ENCODE assay signal across 37 mouse cellular contexts in genomic region chr2:152608719-152609118, GRCm38 (mm10). TPM values are rescaled to one million over a fixed set of nuclear protein-coding genes. Genes with fewer than 3 reads are reported as not detected.
DNase-seq lines count a peak whose midpoint lies in the region; ATAC-seq and TF ChIP-seq lines count a peak whose summit lies in the region.
"Had no signal": no experiment of that assay in that cellular context is flagged by ENCODE, and none has a peak within 500 bp of the region (broad histone marks: within the 10 kb centered on the region; RNA-seq: fewer than 3 reads in every experiment).

No protein-coding gene starts in this region.

- 0 out of 2 replicates have a peak, but pooled peaks have one; percentile 13 for TF ChIP-seq CTCF in forebrain, postnatal 0 days (IDR thresholded peaks at IDR 0.05; ENCODE audit: low read depth)
- peak; percentile 40; the same call in 1 of the 2 replicates for TF ChIP-seq CTCF in kidney, postnatal 0 days (IDR thresholded peaks at IDR 0.05; ENCODE audit: low read depth)
- 0 out of 2 replicates have a peak, but pooled peaks have one; percentile 8 for TF ChIP-seq CTCF in midbrain, postnatal 0 days (IDR thresholded peaks at IDR 0.05)

- ATAC-seq in forebrain, postnatal 0 days: no peak
- no peak for ATAC-seq in forebrain, embryonic 13.5 days
- ATAC-seq in kidney, postnatal 0 days (replicated peaks; ENCODE audit: low FRiP score, low read depth): no peak
- no peak for ATAC-seq in midbrain, postnatal 0 days (ENCODE audit: low FRiP score)
- ATAC-seq in midbrain, embryonic 13.5 days: no peak
- ATAC-seq: forebrain, embryonic 15.5 days had no signal

- no peaks in the 10 kb centered on the region for H3K4me1 ChIP-seq in forebrain, postnatal 0 days (ENCODE audit: insufficient read depth)
- H3K4me1 ChIP-seq in forebrain, embryonic 13.5 days: no peaks in the 10 kb centered on the region
- H3K4me1 ChIP-seq in kidney, postnatal 0 days (replicated peaks; ENCODE audit: insufficient read depth, low read length): peaks cover 10% of the 10 kb centered on the region; the same call in 1 of the 2 replicates
- no peaks in the 10 kb centered on the region for H3K4me1 ChIP-seq in midbrain, postnatal 0 days (ENCODE audit: insufficient read depth, low read length)
- H3K4me1 ChIP-seq in midbrain, embryonic 13.5 days (replicated peaks): no peaks in the 10 kb centered on the region
- H3K4me1 ChIP-seq: embryonic facial prominence, embryonic 12.5 days; forebrain, embryonic 15.5 days; hindbrain, embryonic 15.5 days; liver, embryonic 13.5 days; lung, embryonic 15.5 days; midbrain, embryonic 12.5 days had no signal

- intact Hi-C loops in heart, postnatal 14 days (cut with DNase I): no loop called here

- no peak overlapping the region for H3K4me2 ChIP-seq in forebrain, postnatal 0 days (ENCODE audit: low read depth)
- no peak overlapping the region for H3K4me2 ChIP-seq in forebrain, embryonic 13.5 days
- H3K4me2 ChIP-seq in kidney, postnatal 0 days (ENCODE audit: low read length): no peak overlapping the region
- H3K4me2 ChIP-seq in midbrain, postnatal 0 days (ENCODE audit: low read depth, low read length, poor library complexity, severe bottlenecking): no peak overlapping the region
- no peak overlapping the region for H3K4me2 ChIP-seq in midbrain, embryonic 13.5 days (replicated peaks)
- H3K4me2 ChIP-seq: embryonic facial prominence, embryonic 12.5 days; forebrain, embryonic 15.5 days; heart, embryonic 11.5 days; hindbrain, embryonic 15.5 days; liver, embryonic 13.5 days; lung, embryonic 15.5 days; midbrain, embryonic 12.5 days had no signal

- no peak for DNase-seq in forebrain, postnatal 0 days
- DNase-seq in kidney, postnatal 0 days (ENCODE audit: low spot score): no peak
- DNase-seq in kidney, postnatal 25 days: no peak
- DNase-seq in midbrain, postnatal 0 days (ENCODE audit: low spot score): no peak
- no peak for DNase-seq in heart, postnatal 14 days
- no peak for DNase-seq in cerebellum, adult 9-11 months
- DNase-seq: adrenal gland, postnatal 14 days; cerebellum, adult 11 months; cerebellum, adult 9-10 months; embryo, embryonic 11 days; gastrocnemius, adult 2 months; gastrocnemius, postnatal 36 days; heart, adult 18-20 months; kidney, adult 9 months; liver, embryonic 13.5 days; thymus, postnatal 4 days had no signal

- H3K4me3 ChIP-seq in forebrain, postnatal 0 days (ENCODE audit: low read depth, low read length): no peak overlapping the region
- H3K4me3 ChIP-seq in forebrain, embryonic 13.5 days: no peak overlapping the region
- H3K4me3 ChIP-seq in kidney, postnatal 0 days (replicated peaks; ENCODE audit: low read depth, low read length): no peak overlapping the region
- H3K4me3 ChIP-seq in midbrain, postnatal 0 days (ENCODE audit: low read depth, low read length): no peak overlapping the region
- H3K4me3 ChIP-seq in midbrain, embryonic 13.5 days (replicated peaks): no peak overlapping the region
- H3K4me3 ChIP-seq: embryonic facial prominence, embryonic 12.5 days; forebrain, embryonic 15.5 days; gastrocnemius, adult 2 months; hindbrain, embryonic 15.5 days; liver, embryonic 13.5 days; lung, embryonic 15.5 days; midbrain, embryonic 12.5 days had no signal

- no peaks in the 10 kb centered on the region for H3K36me3 ChIP-seq in forebrain, postnatal 0 days (ENCODE audit: insufficient read depth)
- no peaks in the 10 kb centered on the region for H3K36me3 ChIP-seq in forebrain, embryonic 13.5 days (ENCODE audit: poor library complexity, severe bottlenecking)
- H3K36me3 ChIP-seq in kidney, postnatal 0 days (ENCODE audit: insufficient read depth, low read length): no peaks in the 10 kb centered on the region
- no peaks in the 10 kb centered on the region for H3K36me3 ChIP-seq in midbrain, postnatal 0 days (ENCODE audit: insufficient read depth, low read length)
- H3K36me3 ChIP-seq in midbrain, embryonic 13.5 days: no peaks in the 10 kb centered on the region
- H3K36me3 ChIP-seq: embryonic facial prominence, embryonic 12.5 days; forebrain, embryonic 15.5 days; hindbrain, embryonic 15.5 days; liver, embryonic 13.5 days; lung, embryonic 15.5 days; midbrain, embryonic 12.5 days had no signal

- H3K27ac ChIP-seq in forebrain, postnatal 0 days (ENCODE audit: low read depth, low read length): no peak overlapping the region
- H3K27ac ChIP-seq in forebrain, embryonic 13.5 days: no peak overlapping the region
- no peak overlapping the region for H3K27ac ChIP-seq in kidney, postnatal 0 days
- no peak overlapping the region for H3K27ac ChIP-seq in midbrain, postnatal 0 days (ENCODE audit: low read depth, low read length)
- no peak overlapping the region for H3K27ac ChIP-seq in midbrain, embryonic 13.5 days
- H3K27ac ChIP-seq: embryonic facial prominence, embryonic 12.5 days; forebrain, embryonic 15.5 days; gastrocnemius, adult 2 months; hindbrain, embryonic 15.5 days; liver, embryonic 13.5 days; lung, embryonic 15.5 days; midbrain, embryonic 12.5 days had no signal

- WGBS in forebrain, postnatal 0 days: 94% methylated on average over 1 of the region's 1 CpGs
- WGBS in forebrain, embryonic 13.5 days: 100% methylated on average over 1 of the region's 1 CpGs
- 81% methylated on average over 1 of the region's 1 CpGs for WGBS in kidney, postnatal 0 days
- WGBS in midbrain, postnatal 0 days: 88% methylated on average over 1 of the region's 1 CpGs
- WGBS in midbrain, embryonic 13.5 days: 82% methylated on average over 1 of the region's 1 CpGs

- no peaks in the 10 kb centered on the region; the same call in 1 of the 2 replicates for H3K9me3 ChIP-seq in forebrain, postnatal 0 days (ENCODE audit: low read length)
- no peaks in the 10 kb centered on the region for H3K9me3 ChIP-seq in forebrain, embryonic 13.5 days (replicated peaks)
- no peaks in the 10 kb centered on the region for H3K9me3 ChIP-seq in kidney, postnatal 0 days (replicated peaks; ENCODE audit: low read length)
- H3K9me3 ChIP-seq in midbrain, postnatal 0 days (ENCODE audit: low read length): no peaks in the 10 kb centered on the region
- no peaks in the 10 kb centered on the region for H3K9me3 ChIP-seq in midbrain, embryonic 13.5 days
- H3K9me3 ChIP-seq: embryonic facial prominence, embryonic 12.5 days; forebrain, embryonic 15.5 days; hindbrain, embryonic 15.5 days; liver, embryonic 13.5 days; lung, embryonic 15.5 days; midbrain, embryonic 12.5 days had no signal

- no peak overlapping the region for H3K9ac ChIP-seq in forebrain, postnatal 0 days
- H3K9ac ChIP-seq in forebrain, embryonic 13.5 days: no peak overlapping the region
- H3K9ac ChIP-seq in kidney, postnatal 0 days (ENCODE audit: low read depth, low read length): no peak overlapping the region
- no peak overlapping the region for H3K9ac ChIP-seq in midbrain, postnatal 0 days (replicated peaks; ENCODE audit: low read length, poor library complexity, severe bottlenecking)
- H3K9ac ChIP-seq in midbrain, embryonic 13.5 days (replicated peaks): no peak overlapping the region
- H3K9ac ChIP-seq: embryonic facial prominence, embryonic 12.5 days; forebrain, embryonic 15.5 days; hindbrain, embryonic 15.5 days; liver, embryonic 13.5 days; lung, embryonic 15.5 days; midbrain, embryonic 12.5 days had no signal

- no peaks in the 10 kb centered on the region for H3K27me3 ChIP-seq in forebrain, postnatal 0 days (ENCODE audit: insufficient read depth, low read length)
- H3K27me3 ChIP-seq in forebrain, embryonic 13.5 days: no peaks in the 10 kb centered on the region
- no peaks in the 10 kb centered on the region for H3K27me3 ChIP-seq in kidney, postnatal 0 days (ENCODE audit: insufficient read depth, low read length)
- no peaks in the 10 kb centered on the region for H3K27me3 ChIP-seq in midbrain, postnatal 0 days (ENCODE audit: insufficient read depth, low read length)
- H3K27me3 ChIP-seq in midbrain, embryonic 13.5 days: no peaks in the 10 kb centered on the region; the same call in 1 of the 2 replicates
- H3K27me3 ChIP-seq: embryonic facial prominence, embryonic 12.5 days; forebrain, embryonic 15.5 days; hindbrain, embryonic 15.5 days; liver, embryonic 13.5 days; lung, embryonic 15.5 days; midbrain, embryonic 12.5 days had no signal

RNA-seq across cellular contexts. Expression of gene Defb36, which starts 4.6 kb away (rescaled TPM):
- not detected in 2 replicates for total RNA-seq in forebrain, postnatal 0 days (2014; rRNA removed)
- not detected in 2 replicates for polyA plus RNA-seq in forebrain, postnatal 0 days (2015; fragmentation: Nextera tagmentation; extraction: Ambion mirVana)
- polyA plus RNA-seq in forebrain, embryonic 13.5 days (2015; fragmentation: Nextera tagmentation; extraction: Ambion mirVana): not detected in 2 replicates
- polyA plus RNA-seq in kidney, postnatal 0 days (2015; fragmentation: Nextera tagmentation; extraction: Ambion mirVana): 2.1 and 3.6 TPM in 2 replicates
- not detected in 2 replicates for total RNA-seq in midbrain, postnatal 0 days (2014; rRNA removed)
- polyA plus RNA-seq in midbrain, postnatal 0 days (2015; fragmentation: Nextera tagmentation; extraction: Ambion mirVana): not detected in 2 replicates
- polyA plus RNA-seq in midbrain, embryonic 13.5 days (2015; fragmentation: Nextera tagmentation; extraction: Ambion mirVana): not detected in 2 replicates
- not detected for total RNA-seq in heart, postnatal 14 days (2021)
- total RNA-seq: adrenal gland, postnatal 14 days; gastrocnemius, adult 2 months; gastrocnemius, postnatal 36 days; heart, adult 18-20 months; hematopoietic stem cell, adult 5-6 weeks; layer of hippocampus, postnatal 10 days; left cerebral cortex, adult 18-20 months; left cerebral cortex, postnatal 25 days; megakaryocyte progenitor cell, adult 5-6 weeks; monocyte, adult 5-6 weeks had no signal
- polyA plus RNA-seq: embryonic facial prominence, embryonic 12.5 days; forebrain, embryonic 15.5 days; heart, embryonic 11.5 days; heart, embryonic 16.5 days; hindbrain, embryonic 15.5 days; intestine, embryonic 14.5 days; large intestine, adult 2 months; limb, embryonic 14.5 days; liver, embryonic 13.5 days; lung, embryonic 15.5 days; midbrain, embryonic 12.5 days; neural tube, embryonic 14.5 days; thymus, postnatal 0 days had no signal

RNA-seq across cellular contexts. Expression of gene Defb45, which starts 9.5 kb away (rescaled TPM):
- not detected in 2 replicates for total RNA-seq in forebrain, postnatal 0 days (2014; rRNA removed)
- not detected in 2 replicates for polyA plus RNA-seq in forebrain, postnatal 0 days (2015; fragmentation: Nextera tagmentation; extraction: Ambion mirVana)
- not detected in 2 replicates for polyA plus RNA-seq in forebrain, embryonic 13.5 days (2015; fragmentation: Nextera tagmentation; extraction: Ambion mirVana)
- not detected in 2 replicates for polyA plus RNA-seq in kidney, postnatal 0 days (2015; fragmentation: Nextera tagmentation; extraction: Ambion mirVana)
- not detected in 2 replicates for total RNA-seq in midbrain, postnatal 0 days (2014; rRNA removed)
- not detected in 2 replicates for polyA plus RNA-seq in midbrain, postnatal 0 days (2015; fragmentation: Nextera tagmentation; extraction: Ambion mirVana)
- not detected in 2 replicates for polyA plus RNA-seq in midbrain, embryonic 13.5 days (2015; fragmentation: Nextera tagmentation; extraction: Ambion mirVana)
- total RNA-seq in heart, postnatal 14 days (2021): not detected
- total RNA-seq: adrenal gland, postnatal 14 days; gastrocnemius, adult 2 months; gastrocnemius, postnatal 36 days; heart, adult 18-20 months; hematopoietic stem cell, adult 5-6 weeks; layer of hippocampus, postnatal 10 days; left cerebral cortex, adult 18-20 months; left cerebral cortex, postnatal 25 days; megakaryocyte progenitor cell, adult 5-6 weeks; monocyte, adult 5-6 weeks had no signal
- polyA plus RNA-seq: embryonic facial prominence, embryonic 12.5 days; forebrain, embryonic 15.5 days; heart, embryonic 11.5 days; heart, embryonic 16.5 days; hindbrain, embryonic 15.5 days; intestine, embryonic 14.5 days; large intestine, adult 2 months; limb, embryonic 14.5 days; liver, embryonic 13.5 days; lung, embryonic 15.5 days; midbrain, embryonic 12.5 days; neural tube, embryonic 14.5 days; thymus, postnatal 0 days had no signal

RNA-seq across cellular contexts. Expression of gene Defb25, which starts 14.1 kb away (rescaled TPM):
- not detected in 2 replicates for total RNA-seq in forebrain, postnatal 0 days (2014; rRNA removed)
- polyA plus RNA-seq in forebrain, postnatal 0 days (2015; fragmentation: Nextera tagmentation; extraction: Ambion mirVana): not detected in 2 replicates
- not detected in 2 replicates for polyA plus RNA-seq in forebrain, embryonic 13.5 days (2015; fragmentation: Nextera tagmentation; extraction: Ambion mirVana)
- 26.4 and 39.6 TPM in 2 replicates for polyA plus RNA-seq in kidney, postnatal 0 days (2015; fragmentation: Nextera tagmentation; extraction: Ambion mirVana)
- total RNA-seq in midbrain, postnatal 0 days (2014; rRNA removed): not detected in 2 replicates
- 0.79 and 1.2 TPM in 2 replicates for polyA plus RNA-seq in midbrain, postnatal 0 days (2015; fragmentation: Nextera tagmentation; extraction: Ambion mirVana)
- polyA plus RNA-seq in midbrain, embryonic 13.5 days (2015; fragmentation: Nextera tagmentation; extraction: Ambion mirVana): not detected in 2 replicates
- total RNA-seq in heart, postnatal 14 days (2021): not detected
- total RNA-seq: gastrocnemius, adult 2 months; gastrocnemius, postnatal 36 days; heart, adult 18-20 months; hematopoietic stem cell, adult 5-6 weeks; layer of hippocampus, postnatal 10 days; left cerebral cortex, adult 18-20 months; left cerebral cortex, postnatal 25 days; megakaryocyte progenitor cell, adult 5-6 weeks; monocyte, adult 5-6 weeks had no signal
- polyA plus RNA-seq: embryonic facial prominence, embryonic 12.5 days; forebrain, embryonic 15.5 days; hindbrain, embryonic 15.5 days; liver, embryonic 13.5 days; lung, embryonic 15.5 days; midbrain, embryonic 12.5 days; neural tube, embryonic 14.5 days; testis, adult 2 months had no signal

RNA-seq across cellular contexts. Expression of gene Rem1, which starts 18.0 kb away (rescaled TPM):
- 0.46 and 2.7 TPM in 2 replicates for total RNA-seq in forebrain, postnatal 0 days (2014; rRNA removed)
- 0.44 and 0.53 TPM in 2 replicates for polyA plus RNA-seq in forebrain, postnatal 0 days (2015; fragmentation: Nextera tagmentation; extraction: Ambion mirVana)
- polyA plus RNA-seq in forebrain, embryonic 13.5 days (2015; fragmentation: Nextera tagmentation; extraction: Ambion mirVana): 0.19 and 0.20 TPM in 2 replicates
- polyA plus RNA-seq in kidney, postnatal 0 days (2015; fragmentation: Nextera tagmentation; extraction: Ambion mirVana): 48.3 and 55.1 TPM in 2 replicates
- 0.16 and 0.33 TPM in 2 replicates for total RNA-seq in midbrain, postnatal 0 days (2014; rRNA removed)
- polyA plus RNA-seq in midbrain, postnatal 0 days (2015; fragmentation: Nextera tagmentation; extraction: Ambion mirVana): 0.49 and 0.94 TPM in 2 replicates
- 0.15 and 0.27 TPM in 2 replicates for polyA plus RNA-seq in midbrain, embryonic 13.5 days (2015; fragmentation: Nextera tagmentation; extraction: Ambion mirVana)
- total RNA-seq in heart, postnatal 14 days (2021): 10 to 100 TPM in 1 of 2 experiments, 1 to 10 TPM in 1; 9.1 to 11.9 TPM
- total RNA-seq: hematopoietic stem cell, adult 5-6 weeks; monocyte, adult 5-6 weeks had no signal
- polyA plus RNA-seq: midbrain, embryonic 12.5 days; neural tube, embryonic 14.5 days had no signal

RNA-seq across cellular contexts. Expression of gene Defb19, which starts 28.6 kb away (rescaled TPM):
- total RNA-seq in forebrain, postnatal 0 days (2014; rRNA removed): not detected in 2 replicates
- polyA plus RNA-seq in forebrain, postnatal 0 days (2015; fragmentation: Nextera tagmentation; extraction: Ambion mirVana): not detected in 2 replicates
- polyA plus RNA-seq in forebrain, embryonic 13.5 days (2015; fragmentation: Nextera tagmentation; extraction: Ambion mirVana): not detected in 2 replicates
- 120 and 136 TPM in 2 replicates for polyA plus RNA-seq in kidney, postnatal 0 days (2015; fragmentation: Nextera tagmentation; extraction: Ambion mirVana)
- total RNA-seq in midbrain, postnatal 0 days (2014; rRNA removed): not detected in 2 replicates
- not detected in 2 replicates for polyA plus RNA-seq in midbrain, postnatal 0 days (2015; fragmentation: Nextera tagmentation; extraction: Ambion mirVana)
- polyA plus RNA-seq in midbrain, embryonic 13.5 days (2015; fragmentation: Nextera tagmentation; extraction: Ambion mirVana): not detected in 2 replicates
- not detected for total RNA-seq in heart, postnatal 14 days (2021)
- total RNA-seq: gastrocnemius, adult 2 months; gastrocnemius, postnatal 36 days; heart, adult 18-20 months; hematopoietic stem cell, adult 5-6 weeks; layer of hippocampus, postnatal 10 days; left cerebral cortex, adult 18-20 months; left cerebral cortex, postnatal 25 days; megakaryocyte progenitor cell, adult 5-6 weeks; monocyte, adult 5-6 weeks had no signal
- polyA plus RNA-seq: embryonic facial prominence, embryonic 12.5 days; forebrain, embryonic 15.5 days; hindbrain, embryonic 15.5 days; intestine, embryonic 14.5 days; large intestine, adult 2 months; limb, embryonic 14.5 days; liver, embryonic 13.5 days; lung, embryonic 15.5 days; midbrain, embryonic 12.5 days; neural tube, embryonic 14.5 days had no signal

Comparison
In these comparisons a context has a peak if more than half of its experiments do, and no peak if none do; other contexts are left out.
1. RNA of gene Defb25, which starts 14.1 kb away (polyA plus RNA-seq): 26.4 to 39.6 TPM in kidney, postnatal 0 days; 0.79 to 1.2 TPM in midbrain, postnatal 0 days, not detected in midbrain, embryonic 13.5 days, not detected in forebrain, postnatal 0 days and not detected in forebrain, embryonic 13.5 days; every median in the first group is over 10 times any median in the second.
2. Peak in every context shown above with its lines, with median percentiles within 50 percentile points of each other: CTCF ChIP-seq.